Mouse (Mus musculus) heart, embryonic 12.5 days (tissue): Measurements from ENCODE around the gene Spsb3. TPM values are rescaled to one million over a fixed set of nuclear protein-coding genes. Genes with fewer than 3 reads are reported as not detected.
A peak's percentile ranks its signal among the peaks of the same experiment; 100 is the strongest.

ENCODE experiments used
- ATAC-seq: fragments of 200-750 bp; cut with Nextera tagmentation; 2 replicates; pipeline ENCODE4 v1.8.0; 2017; ENCODE audit warnings: moderate TSS enrichment, moderate library complexity; ENCODE audit not compliant: insufficient number of reproducible peaks, low FRiP score
- H3K27ac ChIP-seq: fragments of 300-500 bp; sonication (generic); 2 replicates; pipeline ENCODE4 v1.5.1; 2016; ENCODE audit warnings: mild to moderate bottlenecking, moderate library complexity; ENCODE audit not compliant: poor library complexity, severe bottlenecking
- H3K27me3 ChIP-seq: fragments of 300-500 bp; sonication (generic); replicated peaks from 2 replicates; pipeline ENCODE4 v1.6.1; 2016; ENCODE audit warnings: mild to moderate bottlenecking, moderate library complexity
- H3K36me3 ChIP-seq: fragments of 300-500 bp; sonication (generic); 2 replicates; pipeline ENCODE4 v1.6.1; 2016; ENCODE audit warnings: mild to moderate bottlenecking, moderate library complexity
- H3K4me1 ChIP-seq: fragments of 300-500 bp; sonication (generic); replicated peaks from 2 replicates; pipeline ENCODE4 v1.6.1; 2016; ENCODE audit warnings: mild to moderate bottlenecking
- H3K4me2 ChIP-seq: fragments of 300-500 bp; sonication (generic); 2 replicates; pipeline ENCODE4 v1.6.1; 2016; ENCODE audit warnings: mild to moderate bottlenecking, moderate library complexity
- H3K4me3 ChIP-seq: fragments of 300-500 bp; sonication (generic); 2 replicates; pipeline ENCODE4 v1.5.1; 2016; ENCODE audit warnings: mild to moderate bottlenecking
- H3K9ac ChIP-seq: fragments of 300-500 bp; sonication (generic); 2 replicates; pipeline ENCODE4 v1.6.1; 2016; ENCODE audit warnings: mild to moderate bottlenecking, moderate library complexity
- H3K9me3 ChIP-seq: fragments of 300-500 bp; sonication (generic); replicated peaks from 2 replicates; pipeline ENCODE4 v1.6.1; 2016; ENCODE audit warnings: mild to moderate bottlenecking, moderate library complexity
- WGBS: fragments of 180-500 bp; shearing (Covaris S2); methylation state at CpG from one replicate; pipeline ENCODE4 v1.1.7; 2016; 5-methylcytosine and 5-hydroxymethylcytosine counted together
- polyA plus RNA-seq: library from polyadenylated mRNA; unstranded; fragments of >200 nt; fragmentation: Nextera tagmentation; extraction: Ambion mirVana; gene quantifications from 2 replicates; pipeline ENCODE4 v1.2.1, GENCODE M21; 2016

Spsb3 gene
- polyA plus RNA-seq, 1 experiment from 2014 or later, result 28.3 TPM

- Histone ChIP-seq H3K27me3 (peaks cover 9% of the 10 kb centered on the region; the same call in 1 of the 2 replicates), H3K4me2 (peak overlapping the region; percentile 94), H3K4me3 (peak overlapping the region; percentile 81), H3K4me1 (peaks cover 15% of the 10 kb centered on the region), H3K9ac (peak overlapping the region; percentile 91; the same call in 1 of the 2 replicates), H3K36me3 (peaks cover 22% of the 10 kb centered on the region), H3K27ac (no peak overlapping the region), H3K9me3 (no peaks in the 10 kb centered on the region)
- 79% methylated on average over 10 of the region's 10 CpGs for WGBS
- ATAC-seq, result no peak
Observed at GRCm38 (mm10) chr17:24851381-24852125, 34.9 kb upstream of the Spsb3 start.

DNA sequence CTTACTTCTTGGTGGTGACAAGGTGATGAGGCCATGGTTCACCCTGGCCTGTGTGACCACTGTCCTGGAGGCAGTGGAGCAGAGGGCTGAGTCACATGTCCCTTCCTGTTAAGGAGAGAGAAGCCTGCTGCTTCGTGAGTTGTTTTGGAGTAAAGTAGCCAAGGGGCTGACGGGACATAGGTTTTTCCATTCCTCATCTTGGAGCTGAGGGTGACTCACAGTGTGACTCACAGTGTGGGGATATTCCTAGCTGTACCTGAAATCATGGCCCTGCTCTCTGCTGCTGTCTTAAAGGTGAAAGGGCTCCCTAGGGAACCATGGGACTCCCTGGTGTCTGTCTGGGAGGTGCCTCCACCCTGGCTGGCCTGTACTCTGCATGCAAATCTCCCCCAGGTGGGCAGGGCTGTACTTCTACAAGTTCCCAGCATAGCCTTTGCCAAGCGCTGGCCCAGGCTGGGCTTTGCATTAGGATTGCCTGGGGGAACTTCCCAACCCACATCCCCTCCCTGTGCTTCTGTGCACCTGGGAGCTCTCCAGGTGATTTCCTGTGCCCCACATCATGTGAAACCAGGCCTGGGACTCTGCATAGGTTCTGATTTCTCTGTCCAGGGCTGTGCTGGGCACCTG is 30.5 kb upstream of the Spsb3 start:
- H3K27ac ChIP-seq, result no peak overlapping the region
- 64% methylated on average over 3 of the region's 3 CpGs for WGBS
- ATAC-seq, result no peak
- peaks cover 49% of the 10 kb centered on the region for H3K36me3 ChIP-seq
- H3K27me3 ChIP-seq, result peaks cover 9% of the 10 kb centered on the region; the same call in 1 of the 2 replicates
- no peak overlapping the region for H3K9ac ChIP-seq
- H3K4me2 ChIP-seq, result no peak overlapping the region
- no peaks in the 10 kb centered on the region for H3K9me3 ChIP-seq
- H3K4me1 ChIP-seq, result peaks cover 9% of the 10 kb centered on the region
- no peak overlapping the region for H3K4me3 ChIP-seq

DNA sequence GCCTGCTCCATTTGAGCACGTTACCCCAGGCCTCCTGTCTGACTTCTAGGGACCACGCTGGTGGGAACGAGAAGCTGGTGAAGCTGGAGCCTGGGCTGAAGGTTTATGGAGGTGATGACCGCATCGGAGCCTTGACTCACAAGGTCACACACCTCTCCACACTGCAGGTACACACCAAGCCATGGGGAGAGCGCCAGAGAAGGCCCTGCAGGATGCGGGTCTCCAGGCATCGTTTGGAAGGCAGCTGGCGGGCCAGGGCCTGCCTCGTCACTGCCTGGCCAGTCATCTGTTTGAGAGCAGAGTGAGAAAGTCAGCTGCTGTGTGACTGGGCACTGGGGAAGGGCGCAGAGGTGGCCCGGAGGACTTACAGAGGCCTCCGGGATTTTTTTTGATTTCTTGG is 29.9 kb upstream of the Spsb3 start:
- H3K27me3 ChIP-seq, result peaks cover 3% of the 10 kb centered on the region; the same call in 1 of the 2 replicates
- peaks cover 55% of the 10 kb centered on the region for H3K36me3 ChIP-seq

GRCm38 (mm10) chr17:24857831-24858470 is 28.5 kb upstream of the Spsb3 start:
- no peak overlapping the region for H3K27ac ChIP-seq
- no peak overlapping the region for H3K4me3 ChIP-seq
- no peak overlapping the region for H3K9ac ChIP-seq
- no peak overlapping the region for H3K4me2 ChIP-seq
- 79% methylated on average over 8 of the region's 8 CpGs for WGBS
- peaks cover 64% of the 10 kb centered on the region for H3K36me3 ChIP-seq
- H3K4me1 ChIP-seq, result no peaks in the 10 kb centered on the region
- ATAC-seq, result no peak
- H3K9me3 ChIP-seq, result no peaks in the 10 kb centered on the region
- H3K27me3 ChIP-seq, result no peaks in the 10 kb centered on the region

More for the DNA sequence above, 29.9 kb upstream of the Spsb3 start:
- H3K27ac ChIP-seq, result no peak overlapping the region
- H3K4me3 ChIP-seq, result no peak overlapping the region
- peaks cover 2% of the 10 kb centered on the region; the same call in 1 of the 2 replicates for H3K4me1 ChIP-seq
- no peak for ATAC-seq
- H3K9me3 ChIP-seq, result no peaks in the 10 kb centered on the region
- WGBS, result 88% methylated on average over 13 of the region's 13 CpGs
- H3K9ac ChIP-seq, result no peak overlapping the region
- H3K4me2 ChIP-seq, result no peak overlapping the region

DNA sequence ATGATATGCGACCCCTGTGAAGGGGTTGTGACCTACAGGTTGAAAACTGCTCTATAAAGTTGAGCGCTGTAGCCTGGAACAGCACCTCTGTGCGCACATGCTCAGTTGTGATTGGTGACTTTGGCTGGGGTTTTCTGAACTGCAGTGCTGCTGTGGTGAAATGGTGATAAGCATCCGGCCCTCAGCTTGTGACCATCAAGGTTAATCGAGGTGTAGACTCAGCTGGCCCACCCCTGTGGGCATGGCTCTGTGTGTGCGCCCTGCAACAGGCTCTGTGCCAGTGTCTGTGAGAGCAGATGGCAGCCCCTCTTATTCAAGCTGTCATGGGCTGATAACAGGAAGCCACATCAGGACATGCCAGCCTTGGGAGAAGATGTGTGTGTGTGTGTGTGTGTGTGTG is 27.5 kb upstream of the Spsb3 start:
- no peaks in the 10 kb centered on the region for H3K27me3 ChIP-seq
- no peak overlapping the region for H3K4me2 ChIP-seq
- H3K27ac ChIP-seq, result no peak overlapping the region
- H3K9me3 ChIP-seq, result no peaks in the 10 kb centered on the region
- ATAC-seq, result no peak
- 82% methylated on average over 6 of the region's 6 CpGs for WGBS
- no peaks in the 10 kb centered on the region for H3K4me1 ChIP-seq
- peaks cover 62% of the 10 kb centered on the region for H3K36me3 ChIP-seq
- H3K9ac ChIP-seq, result no peak overlapping the region
- no peak overlapping the region for H3K4me3 ChIP-seq

DNA sequence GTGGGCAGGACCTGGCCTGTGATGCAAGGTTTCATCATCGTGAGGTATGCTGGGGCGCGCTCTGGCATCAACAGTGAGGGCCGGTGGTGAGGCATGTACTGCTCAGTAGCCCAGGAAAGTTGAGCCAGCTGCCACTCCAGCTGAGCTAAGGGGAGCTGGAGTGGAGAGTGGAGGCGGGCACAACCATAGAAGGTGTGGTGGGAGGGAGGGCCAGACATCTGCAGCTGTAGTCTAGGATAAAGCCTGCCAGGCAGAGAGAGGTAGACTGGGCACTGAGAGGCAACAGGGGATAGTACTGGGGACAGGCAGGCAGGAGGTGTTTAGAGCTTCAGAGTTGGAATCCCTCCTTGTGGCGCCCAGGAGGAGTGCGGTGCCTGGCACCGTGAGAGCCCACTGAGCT is 26.4 kb upstream of the Spsb3 start:
- H3K4me1 ChIP-seq, result no peaks in the 10 kb centered on the region
- WGBS, result 84% methylated on average over 8 of the region's 8 CpGs
- no peaks in the 10 kb centered on the region for H3K9me3 ChIP-seq
- no peak overlapping the region for H3K9ac ChIP-seq
- H3K4me3 ChIP-seq, result no peak overlapping the region
- no peak overlapping the region for H3K4me2 ChIP-seq
- H3K27ac ChIP-seq, result no peak overlapping the region
- ATAC-seq, result no peak
- H3K36me3 ChIP-seq, result peaks cover 64% of the 10 kb centered on the region
- H3K27me3 ChIP-seq, result no peaks in the 10 kb centered on the region

DNA sequence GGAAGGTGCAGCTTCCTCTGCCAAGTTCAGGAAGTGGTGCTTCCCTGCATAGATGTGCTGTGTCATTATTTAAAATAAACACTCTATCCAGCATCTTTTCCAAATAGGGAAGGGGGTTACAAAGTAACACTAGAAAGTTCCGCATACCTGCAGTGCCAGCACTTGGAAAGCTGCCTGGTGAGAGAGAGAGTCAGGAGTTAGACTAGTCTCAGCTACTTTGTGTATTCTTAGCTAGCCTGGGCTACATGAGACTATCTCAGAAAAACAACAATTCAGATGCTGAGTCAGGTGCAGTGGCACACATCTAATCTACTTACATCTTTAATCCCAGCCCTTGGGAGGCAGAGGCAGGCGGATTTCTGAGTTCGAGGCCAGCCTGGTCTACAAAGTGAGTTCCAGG is 24.7 kb upstream of the Spsb3 start:
- Histone ChIP-seq H3K27me3 (no peaks in the 10 kb centered on the region), H3K27ac (no peak overlapping the region), H3K4me2 (no peak overlapping the region), H3K36me3 (peaks cover 52% of the 10 kb centered on the region), H3K4me1 (no peaks in the 10 kb centered on the region), H3K9ac (no peak overlapping the region), H3K4me3 (no peak overlapping the region), H3K9me3 (no peaks in the 10 kb centered on the region)
- no peak for ATAC-seq
- 88% methylated on average over 3 of the region's 3 CpGs for WGBS

GRCm38 (mm10) chr17:24865776-24866175 is 20.7 kb upstream of the Spsb3 start, which contains the start of gene Igfals:
Gene Igfals (plus strand): TSS chr17:24865997.
- H3K4me3 ChIP-seq, result no peak within 1 kb of the TSS
- no peaks in the 10 kb centered on the region for H3K4me1 ChIP-seq
- no peak within 1 kb of the TSS for H3K9ac ChIP-seq
- H3K27ac ChIP-seq, result no peak within 1 kb of the TSS
- H3K4me2 ChIP-seq, result no peak within 1 kb of the TSS
- peaks cover 29% of the 10 kb centered on the region for H3K36me3 ChIP-seq
- no peaks in the 10 kb centered on the region for H3K27me3 ChIP-seq
- no peaks in the 10 kb centered on the region for H3K9me3 ChIP-seq
- ATAC-seq, result no peak
- WGBS, result 87% methylated on average over 8 of the region's 8 CpGs

- 88% methylated on average over 10 of the region's 10 CpGs for WGBS
- H3K9me3 ChIP-seq, result no peaks in the 10 kb centered on the region
- no peak overlapping the region for H3K27ac ChIP-seq
- H3K4me1 ChIP-seq, result no peaks in the 10 kb centered on the region
- H3K4me3 ChIP-seq, result no peak overlapping the region
- H3K9ac ChIP-seq, result no peak overlapping the region
- H3K36me3 ChIP-seq, result peaks cover 10% of the 10 kb centered on the region; the same call in 1 of the 2 replicates
- no peaks in the 10 kb centered on the region for H3K27me3 ChIP-seq
- no peak overlapping the region for H3K4me2 ChIP-seq
- no peak for ATAC-seq
Observed at GRCm38 (mm10) chr17:24867914-24868313, 18.5 kb upstream of the Spsb3 start.

- H3K4me3 ChIP-seq, result no peak overlapping the region
- no peaks in the 10 kb centered on the region for H3K27me3 ChIP-seq
- no peaks in the 10 kb centered on the region for H3K9me3 ChIP-seq
- no peaks in the 10 kb centered on the region for H3K36me3 ChIP-seq
- no peak overlapping the region for H3K4me2 ChIP-seq
- no peak for ATAC-seq
- no peak overlapping the region for H3K9ac ChIP-seq
- no peak overlapping the region for H3K27ac ChIP-seq
- WGBS, result 34% methylated on average over 4 of the region's 4 CpGs
- no peaks in the 10 kb centered on the region for H3K4me1 ChIP-seq
Observed at GRCm38 (mm10) chr17:24873695-24874404, 12.6 kb upstream of the Spsb3 start.

- no peaks in the 10 kb centered on the region for H3K9me3 ChIP-seq
- no peak overlapping the region for H3K4me2 ChIP-seq
- no peaks in the 10 kb centered on the region for H3K27me3 ChIP-seq
- ATAC-seq, result no peak
- H3K4me3 ChIP-seq, result no peak overlapping the region
- no peak overlapping the region for H3K27ac ChIP-seq
- H3K9ac ChIP-seq, result no peak overlapping the region
- no peaks in the 10 kb centered on the region for H3K36me3 ChIP-seq
- WGBS, result 57% methylated on average over 1 of the region's 1 CpGs
- H3K4me1 ChIP-seq, result no peaks in the 10 kb centered on the region
Observed at GRCm38 (mm10) chr17:24874405-24874745, 12.1 kb upstream of the Spsb3 start.
